Mouse (Mus musculus): ENCODE results near the gene Cyp3a41b. TPM values are rescaled to one million over a fixed set of nuclear protein-coding genes. Genes with fewer than 3 reads are reported as not detected.
"Not testable (repeated sequence)": the region's sequence is repeated elsewhere in the genome, so short reads cannot be mapped to it uniquely, and the experiment has no call there.

Cyp3a41b gene
- not detected in 2 replicates for polyA plus RNA-seq (2015; fragmentation: Nextera tagmentation; extraction: Ambion mirVana)

GRCm38 (mm10) chr5:145584630-145585029 is at the start of gene Cyp3a41b:
Gene Cyp3a41b (minus strand): TSS chr5:145584730.
- not testable (repeated sequence) for H3K36me3 ChIP-seq; H3K4me1 ChIP-seq; H3K27ac ChIP-seq; H3K4me3 ChIP-seq; H3K9ac ChIP-seq; ATAC-seq (ENCODE audit: borderline replicate concordance, extremely low read depth, low FRiP score, low TSS enrichment); H3K9me3 ChIP-seq; H3K4me2 ChIP-seq; H3K27me3 ChIP-seq
- WGBS, result 63% methylated on average over 1 of the region's 2 CpGs

GRCm38 (mm10) chr5:145632286-145632685 is 47.8 kb upstream of the Cyp3a41b start:
- H3K27ac ChIP-seq; H3K9me3 ChIP-seq; ATAC-seq (ENCODE audit: borderline replicate concordance, extremely low read depth, low FRiP score, low TSS enrichment); H3K4me1 ChIP-seq; H3K4me3 ChIP-seq; H3K4me2 ChIP-seq; H3K9ac ChIP-seq; H3K27me3 ChIP-seq; H3K36me3 ChIP-seq: not testable (repeated sequence)
- 89% methylated on average over 1 of the region's 1 CpGs for WGBS

- 70% methylated on average over 1 of the region's 1 CpGs for WGBS
- H3K9me3 ChIP-seq, result peaks cover 12% of the 10 kb centered on the region; the same call in 1 of the 2 replicates
- not testable (repeated sequence) for H3K4me2 ChIP-seq; H3K4me3 ChIP-seq; H3K27me3 ChIP-seq; H3K4me1 ChIP-seq; H3K36me3 ChIP-seq; H3K27ac ChIP-seq; ATAC-seq (ENCODE audit: borderline replicate concordance, extremely low read depth, low FRiP score, low TSS enrichment); H3K9ac ChIP-seq
Observed at GRCm38 (mm10) chr5:145604891-145605290, 20.4 kb upstream of the Cyp3a41b start.

- H3K4me1 ChIP-seq; H3K9me3 ChIP-seq; H3K9ac ChIP-seq; H3K4me2 ChIP-seq; ATAC-seq (ENCODE audit: borderline replicate concordance, extremely low read depth, low FRiP score, low TSS enrichment); H3K27ac ChIP-seq; H3K36me3 ChIP-seq; H3K4me3 ChIP-seq; H3K27me3 ChIP-seq: not testable (repeated sequence)
- WGBS, result 80% methylated on average over 5 of the region's 5 CpGs
Observed at GRCm38 (mm10) chr5:145597851-145598250, 13.3 kb upstream of the Cyp3a41b start.

GRCm38 (mm10) chr5:145577321-145577720 is 7.2 kb downstream of the Cyp3a41b start:
- WGBS, result 52% methylated on average over 1 of the region's 1 CpGs

GRCm38 (mm10) chr5:145575660-145576059 is 8.9 kb downstream of the Cyp3a41b start:
- H3K9me3 ChIP-seq, H3K4me2 ChIP-seq, H3K9ac ChIP-seq, H3K27ac ChIP-seq, H3K4me3 ChIP-seq, H3K4me1 ChIP-seq, H3K27me3 ChIP-seq, H3K36me3 ChIP-seq: not testable (repeated sequence)
- ATAC-seq (ENCODE audit: borderline replicate concordance, extremely low read depth, low FRiP score, low TSS enrichment), result 0 out of 2 replicates have a peak, but pooled peaks have one; percentile 49
- 80% methylated on average over 4 of the region's 4 CpGs for WGBS

More at GRCm38 (mm10) chr5:145577321-145577720, 7.2 kb downstream of the Cyp3a41b start:
- H3K36me3 ChIP-seq; H3K4me1 ChIP-seq; H3K9ac ChIP-seq; H3K4me3 ChIP-seq; ATAC-seq (ENCODE audit: borderline replicate concordance, extremely low read depth, low FRiP score, low TSS enrichment); H3K27ac ChIP-seq; H3K27me3 ChIP-seq; H3K9me3 ChIP-seq; H3K4me2 ChIP-seq: not testable (repeated sequence)

- H3K9me3 ChIP-seq; ATAC-seq (ENCODE audit: borderline replicate concordance, extremely low read depth, low FRiP score, low TSS enrichment); H3K27me3 ChIP-seq; H3K4me3 ChIP-seq; H3K36me3 ChIP-seq; H3K4me1 ChIP-seq; H3K9ac ChIP-seq; H3K4me2 ChIP-seq; H3K27ac ChIP-seq: not testable (repeated sequence)
- WGBS, result 84% methylated on average over 2 of the region's 2 CpGs
Observed at GRCm38 (mm10) chr5:145571922-145572321, 12.6 kb downstream of the Cyp3a41b start.

Other genes with a start within 250 kb of the Cyp3a41b start
- not detected in 2 replicates for gene Cyp3a57, start 239.5 kb downstream of the Cyp3a41b start, polyA plus RNA-seq (2015; fragmentation: Nextera tagmentation; extraction: Ambion mirVana)
- not detected in 2 replicates for gene Cyp3a16, start 115.0 kb downstream of the Cyp3a41b start, polyA plus RNA-seq (2015; fragmentation: Nextera tagmentation; extraction: Ambion mirVana)
- not detected in 2 replicates for gene Cyp3a41a, start 135.4 kb upstream of the Cyp3a41b start, polyA plus RNA-seq (2015; fragmentation: Nextera tagmentation; extraction: Ambion mirVana)
- not detected in 2 replicates for gene Cyp3a44, start 221.1 kb upstream of the Cyp3a41b start, polyA plus RNA-seq (2015; fragmentation: Nextera tagmentation; extraction: Ambion mirVana)